Mouse (Mus musculus) embryonic stem cell, embryonic (primary cell): Measurements from ENCODE around the gene Paip2b.

Experiments
- CTCF ChIA-PET, 4 experiments: fragments of 300-600 bp in 2 of 4; fragments of 350-600 bp in 2 of 4; sonication (Branson Sonifier 250); formaldehyde crosslinking; loops; one replicate each; lab custom pipeline; 2022; ENCODE audit warnings: inconsistent platforms in 2 of 4; lab: Charles Lee
- POLR2A ChIA-PET, 4 experiments: fragments of 300-600 bp in 2 of 4; fragments of 350-600 bp in 2 of 4; sonication (Branson Sonifier 250); formaldehyde crosslinking; loops; one replicate each; lab custom pipeline; 2022; ENCODE audit warnings: antibody characterized with exemption in 4 of 4, inconsistent platforms in 1 of 4; lab: Charles Lee

Gene Paip2b

GRCm38 (mm10) chr6:83831606-83832123 lies at the start of gene Paip2b:
Gene Paip2b, minus strand, starts transcription at chr6:83831741.
- CTCF ChIA-PET = interaction anchor here (0.6 to 2.1 kb wide), 22 partner anchors 8 to 1057 kb away, joined by 3 to 11 read pairs (median 4); partner anchors contain the start of genes Tex261 (in 2 of the 4), Zfp638 (in 2 of the 4) and Hk2 (in 1 of the 4)
- POLR2A ChIA-PET = interaction anchor here (0.6 to 6.0 kb wide), 111 partner anchors 9 to 1305 kb away, joined by 3 to 87 read pairs (median 4); partner anchors contain the start of genes Nagk (in 3 of the 4), Tex261 (in 3 of the 4), Zfp638 (in 3 of the 4) and Mob1a (in 2 of the 4)

- ChIA-PET CTCF (interaction anchor here (0.6 to 5.4 kb wide), 34 partner anchors 10 to 214 kb away, joined by 3 to 84 read pairs (median 5); partner anchors contain the start of genes Zfp638 (in 3 of the 4) and Paip2b (in 1 of the 4)), POLR2A (interaction anchor here (0.6 to 11.5 kb wide), 32 partner anchors 8 to 352 kb away, joined by 3 to 188 read pairs (median 4); partner anchors contain the start of gene Zfp638 (in 3 of the 4))
Measured at GRCm38 (mm10) chr6:83879815-83880214, 48.3 kb upstream of the Paip2b start.

GRCm38 (mm10) chr6:83867598-83868585 lies 36.4 kb upstream of the Paip2b start:
- POLR2A ChIA-PET = interaction anchor here (0.5 to 7.7 kb wide), 70 partner anchors 8 to 551 kb away, joined by 3 to 86 read pairs (median 5); partner anchors contain the start of genes Paip2b (in 3 of the 4), Dysf (in 2 of the 4) and Nagk (in 1 of the 4)
- CTCF ChIA-PET = interaction anchor here (0.6 to 1.9 kb wide), 22 partner anchors 9 to 204 kb away, joined by 3 to 16 read pairs (median 4); partner anchors contain the start of gene Paip2b (in 3 of the 4)

GRCm38 (mm10) chr6:83866954-83867597 lies 35.5 kb upstream of the Paip2b start, which contains the start of gene Zfp638:
Gene Zfp638, plus strand, starts transcription at chr6:83867109.
- POLR2A ChIA-PET = interaction anchor here (0.5 to 7.7 kb wide), 92 partner anchors 8 to 1238 kb away, joined by 3 to 86 read pairs (median 4); partner anchors contain the start of genes Paip2b (in 3 of the 4), Dysf (in 2 of the 4), Nagk (in 2 of the 4) and Tex261 (in 1 of the 4)
- CTCF ChIA-PET = interaction anchor here (0.6 to 1.9 kb wide), 25 partner anchors 9 to 367 kb away, joined by 3 to 16 read pairs (median 4); partner anchors contain the start of genes Paip2b (in 3 of the 4), Dysf (in 1 of the 4) and Tex261 (in 1 of the 4)

GRCm38 (mm10) chr6:83866423-83866822 lies 34.9 kb upstream of the Paip2b start:
- ChIA-PET CTCF (interaction anchor here in 3 of 4 experiments (0.8 to 1.9 kb wide), 16 partner anchors 8 to 206 kb away, joined by 3 to 16 read pairs (median 4); partner anchors contain the start of genes Paip2b (in 2 of the 3), Dysf (in 1 of the 3) and Tex261 (in 1 of the 3)), POLR2A (interaction anchor here (0.7 to 7.7 kb wide), 68 partner anchors 8 to 1239 kb away, joined by 3 to 86 read pairs (median 5); partner anchors contain the start of genes Paip2b (in 3 of the 4), Nagk (in 2 of the 4), Dysf (in 1 of the 4) and Tex261 (in 1 of the 4))

- ChIA-PET CTCF (no interaction called here), POLR2A (no interaction called here)
Measured at GRCm38 (mm10) chr6:83863538-83863937, 32.0 kb upstream of the Paip2b start.

- CTCF ChIA-PET = interaction anchor here in 2 of 4 experiments (0.6 kb wide), 2 partner anchors 458 to 1103 kb away, joined by 3 to 4 read pairs; no protein-coding TSS in a partner anchor
- POLR2A ChIA-PET = interaction anchor here in 3 of 4 experiments (0.9 to 1.4 kb wide), 3 partner anchors 28 kb away, joined by 3 to 4 read pairs (median 3); partner anchors contain the start of gene Paip2b (in 3 of the 3)
Measured at GRCm38 (mm10) chr6:83860033-83860432, 28.5 kb upstream of the Paip2b start.

- CTCF ChIA-PET = interaction anchor here in 2 of 4 experiments (0.6 to 1.8 kb wide), 2 partner anchors 9 to 39 kb away, joined by 3 to 5 read pairs; partner anchors contain the start of gene Zfp638 (in 1 of the 2)
- POLR2A ChIA-PET = interaction anchor here in 3 of 4 experiments (1.0 to 3.1 kb wide), 9 partner anchors 9 to 63 kb away, joined by 3 to 14 read pairs (median 3); partner anchors contain the start of genes Zfp638 (in 2 of the 3), Nagk (in 1 of the 3) and Paip2b (in 1 of the 3)
Measured at GRCm38 (mm10) chr6:83857476-83857875, 25.9 kb upstream of the Paip2b start.

- POLR2A ChIA-PET = interaction anchor here in 2 of 4 experiments (0.6 to 3.1 kb wide), 3 partner anchors 18 to 1696 kb away, joined by 3 to 11 read pairs (median 10); partner anchors contain the start of gene Paip2b (in 2 of the 2)
- CTCF ChIA-PET = interaction anchor here in 1 of 4 experiments (0.8 kb wide), 1 partner anchor 65 kb away, joined by 3 read pairs; no protein-coding TSS in a partner anchor
Measured at GRCm38 (mm10) chr6:83849446-83849845, 17.9 kb upstream of the Paip2b start.

- POLR2A ChIA-PET = interaction anchor here in 3 of 4 experiments (0.5 to 4.2 kb wide), 4 partner anchors 15 to 143 kb away, joined by 3 to 17 read pairs (median 3); partner anchors contain the start of gene Paip2b (in 1 of the 3)
- CTCF ChIA-PET = no interaction called here
Measured at GRCm38 (mm10) chr6:83846141-83846540, 14.6 kb upstream of the Paip2b start.

- ChIA-PET CTCF (interaction anchor here in 1 of 4 experiments (0.9 to 1.1 kb wide), 2 partner anchors 50 to 69 kb away, joined by 3 read pairs; partner anchors contain the start of gene Nagk), POLR2A (interaction anchor here in 2 of 4 experiments (0.6 to 4.2 kb wide), 4 partner anchors 13 to 45 kb away, joined by 3 to 17 read pairs (median 6); partner anchors contain the start of genes Paip2b (in 1 of the 2) and Zfp638 (in 1 of the 2))
Measured at GRCm38 (mm10) chr6:83844913-83845312, 13.4 kb upstream of the Paip2b start.

- POLR2A ChIA-PET = interaction anchor here in 3 of 4 experiments (0.6 to 2.7 kb wide), 10 partner anchors 9 to 232 kb away, joined by 3 to 33 read pairs (median 5); partner anchors contain the start of genes Paip2b (in 2 of the 3), Nagk (in 1 of the 3) and Zfp638 (in 1 of the 3)
- CTCF ChIA-PET = interaction anchor here in 3 of 4 experiments (0.7 to 1.9 kb wide), 4 partner anchors 8 to 179 kb away, joined by 3 to 6 read pairs (median 4); partner anchors contain the start of gene Paip2b (in 1 of the 3)
Measured at GRCm38 (mm10) chr6:83840086-83840485, 8.5 kb upstream of the Paip2b start.

- ChIA-PET CTCF (no interaction called here), POLR2A (interaction anchor here in 3 of 4 experiments (0.6 to 1.9 kb wide), 9 partner anchors 7 to 77 kb away, joined by 3 to 6 read pairs (median 3); partner anchors contain the start of gene Zfp638 (in 2 of the 3))
Measured at GRCm38 (mm10) chr6:83838046-83838445, 6.5 kb upstream of the Paip2b start.

GRCm38 (mm10) chr6:83836826-83837225 lies 5.3 kb upstream of the Paip2b start:
- CTCF ChIA-PET = no interaction called here
- POLR2A ChIA-PET = interaction anchor here in 3 of 4 experiments (0.5 to 1.9 kb wide), 5 partner anchors 8 to 78 kb away, joined by 3 to 6 read pairs (median 4); partner anchors contain the start of gene Zfp638 (in 2 of the 3)

GRCm38 (mm10) chr6:83832393-83832792 lies 852 bp upstream of the Paip2b start:
- POLR2A ChIA-PET = interaction anchor here in 3 of 4 experiments (0.6 to 6.0 kb wide), 60 partner anchors 9 to 1305 kb away, joined by 3 to 87 read pairs (median 6); partner anchors contain the start of genes Zfp638 (in 3 of the 3), Nagk (in 2 of the 3), Atp6v1b1 (in 1 of the 3) and Dysf (in 1 of the 3)
- CTCF ChIA-PET = interaction anchor here in 3 of 4 experiments (0.6 to 2.1 kb wide), 10 partner anchors 8 to 1125 kb away, joined by 3 to 11 read pairs (median 4); partner anchors contain the start of genes Tex261 (in 2 of the 3) and Zfp638 (in 2 of the 3)
